Mouse (Mus musculus) thymus, postnatal 4 days (tissue): ENCODE measurements around the gene Dpm2.

Experiments
- DNase-seq: peaks from one replicate; pipeline ENCODE4 v3.0.0; 2021

Gene Dpm2

DNA sequence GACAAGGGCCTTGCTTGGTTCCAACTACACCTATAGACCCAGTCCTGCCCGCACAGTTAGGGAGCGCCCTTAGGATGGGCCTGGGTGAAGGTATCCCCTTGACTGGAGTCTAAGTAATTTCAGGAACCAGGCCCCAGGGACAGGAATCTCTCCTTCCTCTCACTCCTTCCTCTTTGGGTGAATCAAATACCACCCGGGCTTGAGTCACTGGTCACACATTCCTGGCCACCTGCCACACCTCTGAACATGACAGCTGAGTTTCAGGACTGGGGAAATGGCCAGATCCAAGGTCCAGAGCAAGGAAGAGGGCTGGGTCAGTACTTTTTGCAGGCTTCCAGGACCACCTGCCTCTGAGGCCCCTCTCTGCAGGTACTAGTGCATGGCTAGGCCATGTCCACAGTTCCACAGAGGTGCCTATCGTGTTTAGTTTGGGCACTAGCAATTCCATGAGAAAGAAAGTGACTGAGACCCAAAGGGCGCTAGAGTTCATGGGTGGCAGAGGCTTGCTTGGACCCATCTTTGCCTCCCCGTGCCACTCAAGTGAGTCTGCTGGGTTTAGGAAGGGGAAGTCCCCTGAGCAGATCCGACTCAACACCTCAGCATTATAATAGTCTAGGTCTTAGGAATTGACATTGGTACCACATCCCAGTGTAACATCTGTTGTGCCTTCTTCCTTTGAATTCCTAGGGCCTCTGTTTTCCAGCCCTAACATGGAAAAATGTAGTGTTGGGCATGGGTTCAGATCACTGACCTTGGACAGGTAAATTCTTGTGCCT, 22.5 kb upstream of the Dpm2 start:
- no peak for DNase-seq

GRCm38 (mm10) chr2:32549171-32549570, 21.5 kb upstream of the Dpm2 start:
- DNase-seq = no peak

- DNase-seq = no peak
These were observed 20.9 kb upstream of the Dpm2 start for GRCm38 (mm10) chr2:32549764-32550163.

GRCm38 (mm10) chr2:32551236-32551635, 19.4 kb upstream of the Dpm2 start:
- no peak for DNase-seq

GRCm38 (mm10) chr2:32553592-32554148, 17.0 kb upstream of the Dpm2 start:
- DNase-seq = peak; percentile 34

GRCm38 (mm10) chr2:32555484-32555883, 15.2 kb upstream of the Dpm2 start:
- no peak for DNase-seq

DNA sequence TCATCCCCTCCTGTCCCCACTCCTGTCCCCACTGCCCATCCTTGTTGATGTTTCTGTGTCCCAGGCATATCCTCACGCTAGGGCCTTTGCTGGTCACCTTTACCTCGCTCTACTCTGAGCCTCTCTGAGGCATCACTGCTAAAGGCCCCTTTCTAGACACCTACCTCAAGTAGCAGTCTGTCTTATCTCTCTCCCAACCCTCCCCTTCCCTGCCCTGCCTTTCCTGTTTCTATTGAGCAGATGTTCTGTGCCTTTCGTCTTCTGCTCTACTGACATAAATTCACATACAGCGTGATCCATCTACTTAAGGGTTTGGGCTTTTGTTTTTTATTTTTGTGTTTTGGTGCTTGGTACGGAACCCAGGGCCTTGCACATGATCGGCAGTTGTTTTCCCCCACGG, 14.6 kb upstream of the Dpm2 start:
- DNase-seq = peak; percentile 45

DNA sequence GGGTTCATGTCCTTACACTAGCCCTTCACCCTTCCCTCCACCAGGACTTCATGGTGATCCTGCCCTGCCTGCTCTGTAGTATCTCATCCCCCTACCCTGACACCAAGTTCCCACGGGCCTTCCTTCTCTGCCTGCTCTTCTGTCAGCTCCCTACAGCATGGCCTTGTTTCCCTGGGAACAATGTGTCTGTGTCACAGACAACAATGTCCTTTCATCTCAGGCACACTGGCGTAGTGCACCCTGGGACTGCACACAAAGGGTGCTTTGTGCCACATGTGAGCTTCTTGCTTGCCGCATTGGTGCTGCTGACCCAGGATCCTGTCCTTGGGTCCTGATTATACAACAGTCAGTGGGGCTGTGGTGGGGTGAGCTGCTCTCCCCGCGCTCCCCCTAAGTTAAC, 11.1 kb upstream of the Dpm2 start:
- no peak for DNase-seq

DNA sequence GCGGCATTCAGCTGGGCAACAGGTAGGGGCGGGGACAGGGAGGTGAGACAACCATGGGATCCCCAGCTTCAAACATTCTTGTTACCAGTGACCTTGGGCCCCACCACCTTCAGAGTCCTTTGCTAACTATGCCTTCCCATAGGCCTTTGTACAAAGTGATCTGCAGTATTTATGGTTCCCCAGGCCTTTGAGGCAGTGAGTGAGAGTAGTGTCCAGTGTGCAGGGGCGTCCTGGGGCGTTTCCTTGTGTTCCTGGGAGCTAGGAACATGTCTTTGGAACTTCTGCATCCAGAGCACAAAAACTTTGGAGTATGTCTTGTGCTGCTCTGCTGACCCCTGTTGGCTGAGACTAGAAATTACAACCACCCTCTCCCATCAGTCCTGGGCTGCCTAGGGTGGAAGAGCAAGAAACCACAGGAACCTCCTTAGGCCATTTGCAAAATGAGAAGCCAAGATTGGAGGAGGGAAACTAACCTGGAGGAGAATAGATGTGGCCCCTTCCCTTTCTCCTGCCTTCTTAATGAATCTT, 4.1 kb upstream of the Dpm2 start:
- DNase-seq = peak; percentile 76

DNA sequence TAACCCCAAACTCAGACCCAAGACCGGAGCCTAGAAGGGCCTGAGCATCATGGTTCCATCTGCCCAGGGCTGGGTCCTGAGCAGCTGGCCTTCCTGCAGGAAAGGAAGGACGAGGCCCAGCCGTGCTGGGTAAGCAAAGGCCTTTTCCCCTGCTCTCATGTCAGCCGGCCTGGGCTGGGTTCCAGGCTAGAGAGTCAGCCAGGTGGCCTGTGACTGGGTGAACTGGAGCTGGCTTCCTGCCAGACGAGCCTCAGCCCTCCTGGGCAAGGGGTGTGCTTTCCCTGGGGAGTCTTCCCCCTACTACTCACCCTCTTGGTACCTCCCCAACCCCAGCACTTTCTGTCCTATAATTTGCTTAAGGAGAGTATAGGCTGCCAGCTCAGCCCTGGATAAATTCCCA, 2.5 kb upstream of the Dpm2 start:
- no peak for DNase-seq

- no peak for DNase-seq
These were observed 1.7 kb upstream of the Dpm2 start for GRCm38 (mm10) chr2:32568941-32569340.

GRCm38 (mm10) chr2:32572196-32572595, 1.5 kb downstream of the Dpm2 start:
- DNase-seq = no peak

- DNase-seq = no peak
These were observed 3.8 kb downstream of the Dpm2 start, which contains the start of gene Pip5kl1 for GRCm38 (mm10) chr2:32574497-32574896. Gene Pip5kl1, plus strand, starts transcription at chr2:32574797.

- DNase-seq = peak; percentile 79
These were observed 4.4 kb downstream of the Dpm2 start for GRCm38 (mm10) chr2:32574901-32575585.

GRCm38 (mm10) chr2:32575586-32576160, 5.0 kb downstream of the Dpm2 start, which contains the start of gene 9430097D07Rik:
Gene 9430097D07Rik, minus strand, starts transcription at chr2:32575684.
- peak; percentile 81 for DNase-seq

- no peak for DNase-seq
These were observed 5.9 kb downstream of the Dpm2 start for GRCm38 (mm10) chr2:32576532-32576931.

GRCm38 (mm10) chr2:32578146-32579046, 7.7 kb downstream of the Dpm2 start:
- DNase-seq = peak; percentile 53

DNA sequence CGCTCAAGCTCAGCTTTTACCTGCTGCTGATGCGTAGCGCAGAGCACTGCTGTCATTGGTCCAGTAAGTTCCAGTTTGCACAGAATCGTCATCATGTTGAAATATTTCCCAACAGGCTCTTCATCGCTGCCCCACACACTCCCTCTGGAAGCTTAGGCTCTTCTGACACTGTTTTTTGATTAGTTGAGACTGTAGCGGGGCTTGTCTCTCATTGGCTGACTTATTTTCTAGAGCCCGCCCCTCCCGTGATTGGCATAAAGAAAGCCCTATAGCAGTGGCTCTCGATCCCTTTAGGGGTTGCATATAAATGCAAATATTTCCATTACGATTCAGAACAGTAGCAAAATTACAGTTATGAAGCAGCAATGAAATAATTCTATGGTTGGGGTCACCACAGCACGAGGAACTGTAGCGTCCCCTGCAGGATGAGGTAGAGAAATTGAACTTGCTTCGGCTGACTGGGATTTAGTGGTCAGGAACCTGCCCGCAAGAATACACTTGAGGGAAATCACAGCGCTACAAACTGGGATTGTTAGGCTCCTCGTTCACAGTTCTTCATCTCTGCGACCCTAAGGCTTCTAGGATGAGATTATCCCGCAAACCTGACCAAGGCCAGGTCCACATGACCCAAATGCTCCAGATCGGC, 10.9 kb downstream of the Dpm2 start:
- peak; percentile 55 for DNase-seq

DNA sequence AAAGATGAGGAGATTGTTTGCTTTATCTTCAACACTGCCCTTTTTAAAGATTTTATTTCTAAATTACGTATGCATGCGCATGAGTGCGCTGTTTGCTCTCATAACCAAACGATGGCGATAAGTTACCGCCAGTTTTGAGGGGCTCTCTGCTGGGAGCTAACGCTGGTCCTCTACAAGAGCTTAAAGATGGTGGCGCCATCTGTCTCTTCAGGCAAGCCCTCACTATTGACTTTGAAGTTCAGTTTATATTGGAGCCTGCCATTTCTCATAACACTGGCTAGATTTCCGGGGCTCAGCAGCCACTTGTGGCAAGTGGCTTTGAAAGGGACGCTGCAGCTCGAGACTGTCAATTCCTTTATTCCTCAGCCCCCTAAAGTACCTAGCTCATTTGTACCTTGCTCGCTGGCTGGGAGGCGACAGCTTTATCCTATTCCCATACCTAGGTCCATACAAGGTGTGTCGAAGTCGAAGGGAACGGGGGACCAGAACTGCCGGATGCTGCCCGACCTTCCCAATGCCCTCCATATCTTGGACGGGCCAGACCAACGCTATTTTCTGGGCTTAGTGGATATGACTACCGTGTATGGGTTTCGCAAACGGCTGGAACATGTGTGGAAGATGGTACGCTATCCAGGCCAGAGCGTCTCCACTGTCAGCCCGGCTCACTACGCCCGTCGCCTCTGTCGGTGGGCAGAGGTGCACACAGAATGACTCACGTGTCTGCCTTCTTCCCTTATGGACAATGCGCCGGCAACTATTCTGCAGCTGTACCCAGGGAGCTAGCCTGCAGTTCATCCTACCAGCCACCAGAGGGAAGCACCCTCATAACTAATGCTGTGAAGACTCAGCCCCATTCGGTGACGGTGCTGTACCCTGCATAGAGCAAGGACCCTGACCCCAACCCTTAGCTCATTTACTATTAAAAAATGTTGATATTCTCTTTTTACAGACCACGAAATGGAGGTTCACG, 12.5 kb downstream of the Dpm2 start:
- peak; percentile 80 for DNase-seq

- no peak for DNase-seq
These were observed 14.6 kb downstream of the Dpm2 start for GRCm38 (mm10) chr2:32585149-32585714.
